Mouse (Mus musculus): Measurements from ENCODE around the gene Mdm2. TPM values are rescaled to one million over a fixed set of nuclear protein-coding genes. Genes with fewer than 3 reads are reported as not detected.

The Mdm2 gene
- polyA plus RNA-seq, 1 experiment from 2014 or later: 22.0 TPM

DNA sequence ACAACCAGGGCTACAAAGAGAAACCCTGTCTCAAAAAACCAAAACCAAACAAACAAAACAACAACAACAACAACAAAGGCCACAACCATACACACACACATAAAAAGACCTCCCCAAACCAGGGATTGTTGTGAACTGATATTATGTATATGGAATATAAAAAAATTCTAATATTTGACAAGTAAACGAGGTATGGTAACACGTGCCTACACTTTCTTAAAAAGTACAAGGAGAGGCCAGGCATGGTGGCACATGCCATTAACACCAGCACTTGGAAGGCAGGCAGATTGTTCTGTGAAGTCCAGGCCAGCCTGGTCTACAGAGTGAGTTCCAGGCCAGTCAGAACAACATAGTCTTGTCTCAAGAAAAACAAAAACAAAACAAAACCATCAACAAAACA, 32.6 kb upstream of the Mdm2 start:
- no peak overlapping the region for H3K4me2 ChIP-seq (ENCODE audit: low read length)
- H3K27me3 ChIP-seq (ENCODE audit: insufficient read depth, low read length): no peaks in the 10 kb centered on the region
- DNase-seq (ENCODE audit: low spot score) (no peak), ATAC-seq (replicated peaks; ENCODE audit: low FRiP score, low read depth) (no peak)
- no peak overlapping the region for H3K9ac ChIP-seq (ENCODE audit: low read depth, low read length)
- no peak overlapping the region for H3K4me3 ChIP-seq (replicated peaks; ENCODE audit: low read depth, low read length)
- TF ChIP-seq CTCF (IDR thresholded peaks at IDR 0.05; ENCODE audit: low read depth): no peak
- peaks cover 21% of the 10 kb centered on the region; the same call in 1 of the 2 replicates for H3K36me3 ChIP-seq (ENCODE audit: insufficient read depth, low read length)
- 85% methylated on average over 2 of the region's 2 CpGs for WGBS
- no peak overlapping the region for H3K27ac ChIP-seq
- H3K9me3 ChIP-seq (replicated peaks; ENCODE audit: low read length): no peaks in the 10 kb centered on the region
- H3K4me1 ChIP-seq (replicated peaks; ENCODE audit: insufficient read depth, low read length): no peaks in the 10 kb centered on the region; the same call in 1 of the 2 replicates

DNA sequence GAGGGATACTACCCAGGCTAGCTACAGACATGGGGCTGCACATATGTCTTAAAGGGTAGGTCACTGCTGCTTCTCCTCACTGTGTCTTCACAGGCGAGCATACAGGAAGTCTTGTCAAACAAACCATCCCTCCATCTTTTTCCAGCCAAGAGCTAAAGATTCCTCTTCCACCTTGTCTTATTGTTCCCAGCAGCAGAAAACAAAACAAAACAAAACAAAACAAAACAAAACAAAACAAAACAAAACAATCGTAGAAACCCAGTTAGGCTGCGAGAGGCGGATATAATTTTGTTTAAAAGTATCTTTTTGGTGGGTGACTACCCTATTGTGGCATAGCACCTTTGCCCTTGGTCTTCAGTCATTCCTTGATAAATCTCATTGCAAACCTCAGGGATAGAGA, 32.1 kb upstream of the Mdm2 start:
- ATAC-seq (replicated peaks; ENCODE audit: low FRiP score, low read depth) (no peak), DNase-seq (ENCODE audit: low spot score) (no peak)
- Histone ChIP-seq H3K4me2 (ENCODE audit: low read length) (no peak overlapping the region), H3K4me3 (replicated peaks; ENCODE audit: low read depth, low read length) (no peak overlapping the region), H3K27ac (no peak overlapping the region), H3K9ac (ENCODE audit: low read depth, low read length) (no peak overlapping the region), H3K36me3 (ENCODE audit: insufficient read depth, low read length) (peaks cover 21% of the 10 kb centered on the region; the same call in 1 of the 2 replicates), H3K27me3 (ENCODE audit: insufficient read depth, low read length) (no peaks in the 10 kb centered on the region), H3K9me3 (replicated peaks; ENCODE audit: low read length) (no peaks in the 10 kb centered on the region), H3K4me1 (replicated peaks; ENCODE audit: insufficient read depth, low read length) (no peaks in the 10 kb centered on the region; the same call in 1 of the 2 replicates)
- no peak for TF ChIP-seq CTCF (IDR thresholded peaks at IDR 0.05; ENCODE audit: low read depth)
- 84% methylated on average over 4 of the region's 4 CpGs for WGBS

DNA sequence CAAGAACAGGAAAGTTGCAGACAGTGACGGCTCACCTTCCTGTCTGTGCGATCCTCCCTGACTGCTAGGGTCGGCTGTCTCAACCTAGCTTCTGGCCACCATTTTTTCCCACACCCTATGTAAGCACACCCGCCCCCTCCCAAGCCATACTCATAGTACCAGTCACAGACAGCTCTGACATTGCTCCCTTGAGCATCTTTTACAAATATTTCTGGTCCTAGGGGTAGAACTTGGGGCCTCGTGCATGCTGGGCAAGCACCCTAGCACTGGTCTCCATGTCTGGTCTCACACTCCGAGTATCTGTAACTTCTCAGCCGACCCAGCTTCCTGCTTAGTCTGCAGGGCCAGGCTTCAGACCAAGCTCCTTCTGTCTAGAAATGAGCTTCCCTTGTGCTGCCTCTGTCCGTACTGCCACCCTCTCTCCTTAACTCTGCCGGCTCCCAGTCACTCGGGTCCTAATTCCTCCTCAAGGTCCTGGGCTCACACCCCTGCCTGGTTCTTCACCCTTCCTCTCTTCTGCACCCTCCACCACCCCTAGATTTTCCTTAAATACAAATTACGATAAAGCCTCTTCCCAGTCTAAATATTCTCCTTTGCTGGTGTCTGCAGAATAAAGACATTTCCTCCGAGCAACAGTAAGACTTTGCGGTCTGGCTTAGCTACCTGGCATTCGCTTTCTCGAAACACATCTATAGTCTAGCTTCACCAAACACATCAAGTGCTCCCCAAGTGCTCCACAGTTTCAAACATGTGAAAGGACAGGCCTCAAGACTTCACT, 31.3 kb upstream of the Mdm2 start:
- WGBS: 88% methylated on average over 15 of the region's 15 CpGs
- no peak for TF ChIP-seq CTCF (IDR thresholded peaks at IDR 0.05; ENCODE audit: low read depth)
- H3K27me3 ChIP-seq (ENCODE audit: insufficient read depth, low read length): no peaks in the 10 kb centered on the region

DNA sequence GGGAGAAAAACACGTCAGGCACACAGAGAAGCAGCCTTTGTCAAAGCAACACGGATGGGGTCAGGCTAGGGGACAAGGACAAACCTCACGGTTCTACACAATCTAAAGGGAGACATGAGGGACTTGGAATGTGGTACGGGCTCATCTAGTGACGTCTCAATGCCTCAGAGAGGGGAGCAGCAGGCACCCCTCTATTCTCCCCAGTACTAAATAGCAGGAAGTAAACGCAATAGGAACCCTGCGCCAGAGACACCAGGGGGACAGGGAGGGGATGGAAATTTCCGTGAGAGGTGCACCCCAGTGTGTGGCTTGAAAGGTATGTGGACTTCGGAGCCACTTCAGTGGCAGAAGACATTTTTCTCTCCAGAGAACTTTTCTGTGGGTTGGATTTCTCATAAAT, 30.4 kb upstream of the Mdm2 start:
- peaks cover 27% of the 10 kb centered on the region for H3K36me3 ChIP-seq (ENCODE audit: insufficient read depth, low read length)
- no peak overlapping the region for H3K9ac ChIP-seq (ENCODE audit: low read depth, low read length)
- DNase-seq (ENCODE audit: low spot score): no peak
- 86% methylated on average over 9 of the region's 9 CpGs for WGBS
- TF ChIP-seq CTCF (IDR thresholded peaks at IDR 0.05; ENCODE audit: low read depth): no peak
- H3K9me3 ChIP-seq (replicated peaks; ENCODE audit: low read length): no peaks in the 10 kb centered on the region
- ATAC-seq (replicated peaks; ENCODE audit: low FRiP score, low read depth): no peak
- H3K4me2 ChIP-seq (ENCODE audit: low read length): no peak overlapping the region
- H3K4me3 ChIP-seq (replicated peaks; ENCODE audit: low read depth, low read length): no peak overlapping the region
- no peaks in the 10 kb centered on the region for H3K27me3 ChIP-seq (ENCODE audit: insufficient read depth, low read length)
- no peaks in the 10 kb centered on the region; the same call in 1 of the 2 replicates for H3K4me1 ChIP-seq (replicated peaks; ENCODE audit: insufficient read depth, low read length)
- H3K27ac ChIP-seq: no peak overlapping the region

More for the DNA sequence above, 31.3 kb upstream of the Mdm2 start:
- H3K9ac ChIP-seq (ENCODE audit: low read depth, low read length): no peak overlapping the region
- no peak overlapping the region for H3K4me2 ChIP-seq (ENCODE audit: low read length)
- no peak for ATAC-seq (replicated peaks; ENCODE audit: low FRiP score, low read depth)
- DNase-seq (ENCODE audit: low spot score): no peak
- no peaks in the 10 kb centered on the region for H3K9me3 ChIP-seq (replicated peaks; ENCODE audit: low read length)
- no peaks in the 10 kb centered on the region; the same call in 1 of the 2 replicates for H3K4me1 ChIP-seq (replicated peaks; ENCODE audit: insufficient read depth, low read length)
- peaks cover 21% of the 10 kb centered on the region; the same call in 1 of the 2 replicates for H3K36me3 ChIP-seq (ENCODE audit: insufficient read depth, low read length)
- H3K4me3 ChIP-seq (replicated peaks; ENCODE audit: low read depth, low read length): no peak overlapping the region
- no peak overlapping the region for H3K27ac ChIP-seq

GRCm38 (mm10) chr10:117740171-117740570, 29.6 kb upstream of the Mdm2 start:
- Histone ChIP-seq H3K27ac (no peak overlapping the region), H3K36me3 (ENCODE audit: insufficient read depth, low read length) (peaks cover 27% of the 10 kb centered on the region), H3K4me3 (replicated peaks; ENCODE audit: low read depth, low read length) (no peak overlapping the region), H3K4me2 (ENCODE audit: low read length) (no peak overlapping the region), H3K27me3 (ENCODE audit: insufficient read depth, low read length) (no peaks in the 10 kb centered on the region), H3K9me3 (replicated peaks; ENCODE audit: low read length) (no peaks in the 10 kb centered on the region), H3K4me1 (replicated peaks; ENCODE audit: insufficient read depth, low read length) (no peaks in the 10 kb centered on the region; the same call in 1 of the 2 replicates), H3K9ac (ENCODE audit: low read depth, low read length) (no peak overlapping the region)
- ATAC-seq (replicated peaks; ENCODE audit: low FRiP score, low read depth) (no peak), DNase-seq (ENCODE audit: low spot score) (no peak)
- no peak for TF ChIP-seq CTCF (IDR thresholded peaks at IDR 0.05; ENCODE audit: low read depth)
- 95% methylated on average over 10 of the region's 10 CpGs for WGBS

DNA sequence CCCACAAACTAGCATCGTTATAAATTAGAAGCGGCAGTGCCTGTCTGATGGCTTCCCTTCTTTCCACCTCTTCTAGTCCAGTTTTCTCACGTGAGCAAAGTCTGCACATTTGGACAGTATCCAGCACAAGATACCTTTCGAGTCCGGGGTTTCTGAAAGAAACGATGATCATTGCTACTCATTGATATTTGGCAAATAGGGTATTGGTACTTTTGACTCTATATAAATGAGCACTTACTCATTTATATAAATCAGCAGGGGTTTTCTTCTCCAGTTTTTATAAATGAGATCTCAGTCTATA, 29.0 kb upstream of the Mdm2 start:
- no peak for TF ChIP-seq CTCF (IDR thresholded peaks at IDR 0.05; ENCODE audit: low read depth)
- Histone ChIP-seq H3K36me3 (ENCODE audit: insufficient read depth, low read length) (peaks cover 27% of the 10 kb centered on the region), H3K4me3 (replicated peaks; ENCODE audit: low read depth, low read length) (no peak overlapping the region), H3K27ac (no peak overlapping the region), H3K27me3 (ENCODE audit: insufficient read depth, low read length) (no peaks in the 10 kb centered on the region), H3K4me2 (ENCODE audit: low read length) (no peak overlapping the region), H3K9me3 (replicated peaks; ENCODE audit: low read length) (no peaks in the 10 kb centered on the region), H3K9ac (ENCODE audit: low read depth, low read length) (no peak overlapping the region), H3K4me1 (replicated peaks; ENCODE audit: insufficient read depth, low read length) (no peaks in the 10 kb centered on the region; the same call in 1 of the 2 replicates)
- DNase-seq (ENCODE audit: low spot score) (no peak), ATAC-seq (replicated peaks; ENCODE audit: low FRiP score, low read depth) (no peak)
- WGBS: 92% methylated on average over 6 of the region's 6 CpGs
